Mouse (Mus musculus) CH12.LX (cell line): ENCODE data around the gene Grid1.

Source experiments
- CHD1 ChIP-seq: IDR thresholded peaks from 2 replicates; pipeline ENCODE4 v1.6.1; 2012; ENCODE audit warnings: low read depth, low read length, improper control_type of control experiment, inconsistent platforms
- CTCF ChIP-seq, 2 experiments: IDR thresholded peaks in 1 of 2; conservative IDR thresholded peaks in 1 of 2; 2 replicates each; pipeline ENCODE4 v1.5.1; 2011 to 2012; ENCODE audit warnings: low read depth in 2 of 2, low read length in 2 of 2, improper control_type of control experiment in 1 of 2, inconsistent platforms in 1 of 2, mild to moderate bottlenecking in 1 of 2, moderate library complexity in 1 of 2
- EP300 ChIP-seq: IDR thresholded peaks from 2 replicates; pipeline ENCODE4 v1.6.1; 2011; ENCODE audit warnings: low read length, improper control_type of control experiment
- HCFC1 ChIP-seq: IDR thresholded peaks from 2 replicates; pipeline ENCODE4 v1.6.1; 2012; ENCODE audit warnings: low read depth, mild to moderate bottlenecking, inconsistent platforms, low read length, improper control_type of control experiment
- POLR2A ChIP-seq: IDR thresholded peaks from 2 replicates; pipeline ENCODE4 v1.6.1; 2011; ENCODE audit warnings: low read depth, mild to moderate bottlenecking, improper control_type of control experiment, low read length
- RAD21 ChIP-seq: IDR thresholded peaks from 2 replicates; pipeline ENCODE4 v1.6.1; 2011; ENCODE audit warnings: low read depth, mild to moderate bottlenecking, low read length, improper control_type of control experiment, moderate library complexity
- SMC3 ChIP-seq: IDR thresholded peaks from 2 replicates; pipeline ENCODE4 v1.6.1; 2011; ENCODE audit warnings: low read depth, low read length, improper control_type of control experiment
- TCF12 ChIP-seq: IDR thresholded peaks from 2 replicates; pipeline ENCODE4 v1.6.1; 2014; ENCODE audit warnings: low read depth, mild to moderate bottlenecking, inconsistent platforms, low read length, improper control_type of control experiment
- UBTF ChIP-seq: IDR thresholded peaks from 2 replicates; pipeline ENCODE4 v1.6.1; 2012; ENCODE audit warnings: low read depth, mild to moderate bottlenecking, inconsistent platforms, low read length, improper control_type of control experiment, moderate library complexity
- USF1 ChIP-seq: IDR thresholded peaks from 2 replicates; pipeline ENCODE4 v1.6.1; 2014; ENCODE audit warnings: low read depth, mild to moderate bottlenecking, inconsistent platforms, low read length, improper control_type of control experiment
- USF2 ChIP-seq: conservative IDR thresholded peaks from 2 replicates; pipeline ENCODE4 v1.6.1; 2011; ENCODE audit warnings: low read depth, low read length, improper control_type of control experiment

- TF ChIP-seq CHD1 = no peak
- no peak for TF ChIP-seq CTCF (conservative IDR thresholded peaks at IDR 0.05 in 1 of 2, IDR thresholded peaks at IDR 0.05 in 1 of 2; ENCODE audit: low read depth in 2 of 2, low read length in 2 of 2)
- no peak for TF ChIP-seq HCFC1
- TF ChIP-seq USF2 = no peak
- TF ChIP-seq UBTF = no peak
- TF ChIP-seq POLR2A = no peak
- TF ChIP-seq SMC3 = no peak
- no peak for TF ChIP-seq EP300
- no peak for TF ChIP-seq USF1
- TF ChIP-seq TCF12 = no peak
- TF ChIP-seq RAD21 = no peak
Measured at GRCm38 (mm10) chr14:34884611-34885010, 64.7 kb downstream of the Grid1 start.
